Mouse (Mus musculus): ENCODE results near the gene Clec4n.
"Not testable (repeated sequence)": the region's sequence is repeated elsewhere in the genome, so short reads cannot be mapped to it uniquely, and the experiment has no call there.

Clec4n gene

DNA sequence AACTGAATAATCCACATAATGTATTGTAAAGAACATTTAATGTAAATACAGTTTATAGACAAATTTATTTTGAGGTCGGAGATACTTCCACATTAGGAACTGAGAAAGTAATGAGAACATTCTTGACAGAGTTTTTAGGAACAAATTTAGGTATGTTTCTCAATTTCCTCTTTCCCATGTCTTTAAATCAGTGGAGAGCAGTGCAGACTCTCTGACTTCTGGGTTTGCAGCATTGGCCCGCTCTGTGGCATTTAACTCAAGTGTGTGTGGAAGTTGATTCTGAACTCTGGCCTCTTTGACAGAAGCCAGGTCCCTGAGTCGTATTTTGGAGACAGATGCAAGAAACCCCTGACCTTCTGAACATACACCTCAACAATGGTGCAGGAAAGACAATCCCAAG, at the start of gene Clec4n:
Clec4n (plus strand) TSS at position 200 of the 400 bp plus-strand sequence.
- in situ Hi-C loops (cut with MboI; ENCODE audit: low pct_unique_long_range_greater_than_20kb in 1 of 2, low sequenced_read_pairs in 2 of 2, unreplicated experiment in 1 of 2) = no loop called here

DNA sequence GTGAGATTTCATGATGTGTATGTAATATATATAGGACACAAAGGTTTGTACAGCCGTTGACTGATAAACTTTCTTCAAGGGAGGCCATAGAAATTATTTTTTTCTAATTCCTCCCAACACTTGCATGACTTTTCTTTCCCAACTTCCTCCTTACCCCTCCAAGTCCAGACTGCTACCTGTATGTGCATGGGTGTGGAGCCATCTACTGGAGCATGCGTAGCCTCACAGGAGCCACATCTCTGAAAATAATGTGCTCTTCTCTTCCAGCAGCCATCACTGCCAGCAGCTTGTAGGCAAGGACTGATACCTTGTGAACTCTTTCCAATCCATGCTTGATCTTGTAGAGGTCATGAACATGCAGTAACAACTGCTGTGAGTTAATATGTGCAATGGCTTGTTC, 44.8 kb upstream of the Clec4n start:
- in situ Hi-C loops (cut with MboI; ENCODE audit: low pct_unique_long_range_greater_than_20kb in 1 of 2, low sequenced_read_pairs in 2 of 2, unreplicated experiment in 1 of 2) = loop anchor here in 1 of 2 experiments (10.0 kb wide), 1 partner anchor 290 kb away; no protein-coding TSS in a partner anchor

GRCm38 (mm10) chr6:123207187-123208076, 22.2 kb upstream of the Clec4n start:
- in situ Hi-C loops (cut with MboI; ENCODE audit: low pct_unique_long_range_greater_than_20kb in 1 of 2, low sequenced_read_pairs in 2 of 2, unreplicated experiment in 1 of 2) = no loop called here

GRCm38 (mm10) chr6:123208077-123208439, 21.6 kb upstream of the Clec4n start:
- in situ Hi-C loops (cut with MboI; ENCODE audit: low pct_unique_long_range_greater_than_20kb in 1 of 2, low sequenced_read_pairs in 2 of 2, unreplicated experiment in 1 of 2) = not testable (repeated sequence)

- in situ Hi-C loops (cut with MboI; ENCODE audit: low pct_unique_long_range_greater_than_20kb in 1 of 2, low sequenced_read_pairs in 2 of 2, unreplicated experiment in 1 of 2) = no loop called here
Measured at GRCm38 (mm10) chr6:123211726-123212125, 17.9 kb upstream of the Clec4n start.

GRCm38 (mm10) chr6:123227519-123228166, 2.0 kb upstream of the Clec4n start:
- in situ Hi-C loops (cut with MboI; ENCODE audit: low pct_unique_long_range_greater_than_20kb in 1 of 2, low sequenced_read_pairs in 2 of 2, unreplicated experiment in 1 of 2) = no loop called here

- in situ Hi-C loops (cut with MboI; ENCODE audit: low pct_unique_long_range_greater_than_20kb in 1 of 2, low sequenced_read_pairs in 2 of 2, unreplicated experiment in 1 of 2) = no loop called here
Measured at GRCm38 (mm10) chr6:123231149-123231548, 1.5 kb downstream of the Clec4n start.

GRCm38 (mm10) chr6:123237582-123237981, 7.9 kb downstream of the Clec4n start:
- in situ Hi-C loops (cut with MboI; ENCODE audit: low pct_unique_long_range_greater_than_20kb in 1 of 2, low sequenced_read_pairs in 2 of 2, unreplicated experiment in 1 of 2) = no loop called here

GRCm38 (mm10) chr6:123244201-123244600, 14.6 kb downstream of the Clec4n start:
- in situ Hi-C loops (cut with MboI; ENCODE audit: low pct_unique_long_range_greater_than_20kb in 1 of 2, low sequenced_read_pairs in 2 of 2, unreplicated experiment in 1 of 2) = no loop called here

- in situ Hi-C loops (cut with MboI; ENCODE audit: low pct_unique_long_range_greater_than_20kb in 1 of 2, low sequenced_read_pairs in 2 of 2, unreplicated experiment in 1 of 2) = not testable (repeated sequence)
Measured at GRCm38 (mm10) chr6:123248862-123249261, 19.2 kb downstream of the Clec4n start.

DNA sequence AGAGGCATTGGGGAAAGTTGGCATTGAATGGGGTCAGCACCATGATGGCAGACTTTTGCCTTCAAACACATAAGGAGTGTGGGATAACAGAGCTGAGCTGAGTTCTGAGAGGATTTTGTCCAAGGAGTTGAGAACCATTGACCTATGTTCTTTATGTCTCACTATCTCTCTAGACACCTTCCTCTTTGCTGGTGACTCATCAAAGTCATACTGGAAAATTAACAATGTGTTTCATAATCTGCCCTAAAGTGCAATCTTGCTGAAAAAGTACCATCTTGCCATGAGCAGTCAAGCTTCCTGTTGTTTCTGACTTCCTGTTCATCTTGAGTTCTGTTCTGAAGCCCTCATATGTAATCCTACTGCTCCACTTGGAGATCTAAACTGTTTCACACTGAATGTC, 23.1 kb downstream of the Clec4n start:
- in situ Hi-C loops (cut with MboI; ENCODE audit: low pct_unique_long_range_greater_than_20kb in 1 of 2, low sequenced_read_pairs in 2 of 2, unreplicated experiment in 1 of 2) = loop anchor here in 1 of 2 experiments (25.0 kb wide), 1 partner anchor 365 kb away; no protein-coding TSS in a partner anchor

DNA sequence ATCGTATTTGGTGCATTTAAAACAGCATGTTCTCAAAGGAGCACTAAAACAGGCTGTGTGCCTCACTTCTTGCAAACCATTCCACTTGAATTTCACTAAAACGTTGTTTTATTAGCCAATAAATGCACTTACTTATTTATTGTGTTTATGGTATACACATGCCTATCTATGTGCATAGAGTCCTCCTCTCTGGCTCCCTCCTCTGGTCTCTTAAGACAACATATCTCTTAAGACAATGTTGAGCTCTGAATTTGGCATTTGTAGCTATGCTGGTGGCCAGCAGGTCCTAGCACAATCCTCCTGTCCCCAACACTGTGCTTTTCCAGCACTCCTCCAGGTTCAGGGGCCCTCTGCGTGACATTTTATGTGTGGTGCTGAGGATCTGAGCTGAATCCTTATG, 29.3 kb downstream of the Clec4n start:
- in situ Hi-C loops (cut with MboI; ENCODE audit: low pct_unique_long_range_greater_than_20kb in 1 of 2, low sequenced_read_pairs in 2 of 2, unreplicated experiment in 1 of 2) = loop anchor here in 1 of 2 experiments (25.0 kb wide), 1 partner anchor 372 kb away; no protein-coding TSS in a partner anchor

GRCm38 (mm10) chr6:123259889-123260603, 30.4 kb downstream of the Clec4n start:
- in situ Hi-C loops (cut with MboI; ENCODE audit: low pct_unique_long_range_greater_than_20kb in 1 of 2, low sequenced_read_pairs in 2 of 2, unreplicated experiment in 1 of 2) = loop anchor here in 1 of 2 experiments (25.0 kb wide), 1 partner anchor 373 kb away; no protein-coding TSS in a partner anchor

DNA sequence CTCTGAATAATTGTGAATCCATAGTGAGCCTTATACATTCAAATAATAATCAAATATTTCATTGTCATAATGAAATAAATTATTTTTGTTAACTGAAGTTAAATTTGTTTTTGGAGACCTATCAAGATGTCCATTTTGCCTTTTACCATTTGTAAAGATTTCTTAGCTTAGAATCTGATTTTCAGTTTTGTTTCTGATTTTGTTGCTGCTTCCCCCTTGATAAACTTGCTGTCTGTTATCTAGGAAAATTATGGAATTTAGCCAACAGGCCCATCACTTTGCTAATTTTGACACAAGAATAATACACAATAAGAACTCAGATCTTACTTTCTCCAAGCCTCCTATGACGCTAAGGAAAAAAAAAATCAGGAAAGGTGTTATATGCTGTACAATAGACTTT, 31.2 kb downstream of the Clec4n start:
- in situ Hi-C loops (cut with MboI; ENCODE audit: low pct_unique_long_range_greater_than_20kb in 1 of 2, low sequenced_read_pairs in 2 of 2, unreplicated experiment in 1 of 2) = loop anchor here in 1 of 2 experiments (25.0 kb wide), 1 partner anchor 374 kb away; no protein-coding TSS in a partner anchor

GRCm38 (mm10) chr6:123261555-123262161, 32.0 kb downstream of the Clec4n start, which contains the start of gene Clec4d:
Gene Clec4d (plus strand): TSS chr6:123262111.
- in situ Hi-C loops (cut with MboI; ENCODE audit: low pct_unique_long_range_greater_than_20kb in 1 of 2, low sequenced_read_pairs in 2 of 2, unreplicated experiment in 1 of 2) = loop anchor here in 1 of 2 experiments (25.0 kb wide), 1 partner anchor 374 kb away; no protein-coding TSS in a partner anchor

DNA sequence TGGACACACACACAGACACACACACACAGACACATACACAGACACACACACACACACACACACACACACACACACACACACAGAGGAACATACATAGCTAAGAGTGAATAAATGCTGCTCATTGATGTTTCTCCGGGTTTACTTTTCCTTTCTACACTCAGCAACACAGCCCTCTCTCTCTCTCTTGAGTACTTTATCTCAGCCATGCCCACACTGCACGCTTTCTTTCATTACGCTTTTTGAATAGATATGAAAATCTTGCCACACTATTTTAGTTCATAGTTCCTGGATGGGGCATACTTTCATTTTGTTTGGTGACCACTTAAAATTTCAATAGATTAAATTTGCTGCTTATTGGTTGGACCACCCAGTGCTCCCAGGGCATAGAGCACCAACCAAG, 34.6 kb downstream of the Clec4n start:
- in situ Hi-C loops (cut with MboI; ENCODE audit: low pct_unique_long_range_greater_than_20kb in 1 of 2, low sequenced_read_pairs in 2 of 2, unreplicated experiment in 1 of 2) = loop anchor here in 1 of 2 experiments (25.0 kb wide), 1 partner anchor 377 kb away; no protein-coding TSS in a partner anchor

DNA sequence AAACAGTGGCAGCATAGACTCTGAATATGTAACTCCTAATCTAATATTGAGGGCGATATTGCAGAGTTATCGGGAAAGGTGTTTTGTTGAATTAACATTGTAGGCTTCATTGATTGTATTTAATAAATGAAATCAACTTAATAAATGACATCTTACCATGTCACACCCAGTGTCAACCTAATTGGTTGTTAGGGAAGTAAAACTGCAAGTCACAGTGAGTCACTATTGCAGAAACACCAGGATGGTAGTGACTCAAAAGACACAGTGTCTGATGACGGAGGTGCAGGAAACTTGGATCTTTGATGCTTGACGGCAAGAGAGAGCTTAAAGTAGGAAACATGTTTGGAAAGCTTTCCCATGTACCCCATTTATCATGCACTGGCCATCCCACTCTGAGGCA, 36.2 kb downstream of the Clec4n start:
- in situ Hi-C loops (cut with MboI; ENCODE audit: low pct_unique_long_range_greater_than_20kb in 1 of 2, low sequenced_read_pairs in 2 of 2, unreplicated experiment in 1 of 2) = loop anchor here in 1 of 2 experiments (25.0 kb wide), 1 partner anchor 379 kb away; no protein-coding TSS in a partner anchor

- in situ Hi-C loops (cut with MboI; ENCODE audit: low pct_unique_long_range_greater_than_20kb in 1 of 2, low sequenced_read_pairs in 2 of 2, unreplicated experiment in 1 of 2) = loop anchor here in 1 of 2 experiments (25.0 kb wide), 1 partner anchor 380 kb away; no protein-coding TSS in a partner anchor
Measured at GRCm38 (mm10) chr6:123266945-123267344, 37.3 kb downstream of the Clec4n start.
